Mouse (Mus musculus): ENCODE results near the gene Fgfr2.

DNA sequence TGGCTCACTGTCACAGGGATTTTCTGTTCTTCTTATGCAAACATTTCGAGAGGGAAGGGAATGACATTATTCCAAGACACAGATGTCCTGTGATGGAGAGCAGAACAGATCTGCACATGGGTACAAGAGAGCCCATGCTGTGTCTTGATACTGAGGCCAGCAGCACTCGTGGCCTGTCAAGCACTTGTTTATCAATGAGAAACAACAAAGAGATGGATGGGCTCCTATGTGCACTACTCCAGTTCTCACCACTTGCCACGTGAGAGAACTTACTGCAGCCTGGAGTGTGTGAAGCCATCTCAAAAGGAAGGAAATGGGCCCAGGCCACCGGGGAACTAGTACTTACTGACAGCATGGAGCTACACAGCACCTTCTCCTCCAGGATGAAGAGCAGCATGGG lies 336.6 kb downstream of the Fgfr2 start:
- TF ChIP-seq NANOG (IDR thresholded peaks at IDR 0.05; ENCODE audit: borderline replicate concordance, low read length), result no peak
- no peak for TF ChIP-seq CTCF (conservative IDR thresholded peaks at IDR 0.05; ENCODE audit: low read length)
- no peak for TF ChIP-seq POU5F1 (IDR thresholded peaks at IDR 0.05; ENCODE audit: borderline replicate concordance, low read length)

Data from E14TG2a.4 (cell line).